Mouse (Mus musculus) embryonic fibroblast, embryonic 13.5 days (primary cell): ENCODE results near the gene Tnr. TPM values are rescaled to one million over a fixed set of nuclear protein-coding genes. Genes with fewer than 3 reads are reported as not detected.
"Not testable (repeated sequence)": the region's sequence is repeated elsewhere in the genome, so short reads cannot be mapped to it uniquely, and the experiment has no call there.

ENCODE experiments used
- H3K27ac ChIP-seq: 2 replicates; pipeline ENCODE4 v1.5.1; 2012; ENCODE audit warnings: low read length, control low read depth, inconsistent platforms; ENCODE audit not compliant: insufficient read depth
- H3K4me1 ChIP-seq: 2 replicates; pipeline ENCODE4 v1.6.1; 2011; ENCODE audit warnings: low read length; ENCODE audit not compliant: control insufficient read depth, insufficient read depth
- H3K4me3 ChIP-seq: 2 replicates; pipeline ENCODE4 v1.5.1; 2011; ENCODE audit warnings: mild to moderate bottlenecking, control low read depth, low read length; ENCODE audit not compliant: insufficient read depth
- CTCF ChIP-seq: IDR thresholded peaks from 2 replicates; pipeline ENCODE4 v1.5.1; 2011; ENCODE audit warnings: mild to moderate bottlenecking, control low read depth, low read length, moderate library complexity, borderline replicate concordance; ENCODE audit not compliant: insufficient read depth
- POLR2A ChIP-seq: IDR thresholded peaks from 2 replicates; pipeline ENCODE4 v1.6.1; 2011; ENCODE audit warnings: low read depth, mild to moderate bottlenecking, control low read depth, low read length, moderate library complexity
- polyA plus RNA-seq: library from polyadenylated mRNA; stranded (reverse); fragments of >200 nt; gene quantifications from 2 replicates; pipeline ENCODE4 v1.2.4, GENCODE M21; 2011; ENCODE audit warnings: low read depth; ENCODE audit not compliant: missing spikeins, insufficient read length

Tnr gene
- polyA plus RNA-seq, 1 experiment = 0.09 TPM

DNA sequence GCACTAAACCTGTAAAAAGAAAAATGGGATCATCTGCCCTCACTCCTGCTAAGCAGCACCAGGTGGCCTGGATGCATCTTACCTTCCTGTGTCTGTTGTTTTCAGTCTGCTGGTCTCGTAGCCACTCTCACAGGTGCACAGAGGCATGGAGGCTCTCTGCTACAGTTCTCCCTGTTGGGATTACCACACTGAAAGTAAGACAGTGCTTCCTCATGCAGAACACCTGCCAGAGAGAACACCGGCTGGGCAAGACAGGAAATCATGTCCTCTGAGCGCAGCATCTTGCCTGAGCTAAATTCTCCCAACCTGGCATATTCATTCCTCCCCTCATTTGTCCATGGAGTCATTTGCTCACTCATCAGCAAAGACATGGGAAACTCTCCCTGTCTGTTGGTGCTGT is 415.8 kb downstream of the Tnr start:
- Histone ChIP-seq H3K4me3 (no peak overlapping the region), H3K4me1 (no peaks in the 10 kb centered on the region), H3K27ac (no peak overlapping the region)
- TF ChIP-seq CTCF (no peak), POLR2A (no peak)

DNA sequence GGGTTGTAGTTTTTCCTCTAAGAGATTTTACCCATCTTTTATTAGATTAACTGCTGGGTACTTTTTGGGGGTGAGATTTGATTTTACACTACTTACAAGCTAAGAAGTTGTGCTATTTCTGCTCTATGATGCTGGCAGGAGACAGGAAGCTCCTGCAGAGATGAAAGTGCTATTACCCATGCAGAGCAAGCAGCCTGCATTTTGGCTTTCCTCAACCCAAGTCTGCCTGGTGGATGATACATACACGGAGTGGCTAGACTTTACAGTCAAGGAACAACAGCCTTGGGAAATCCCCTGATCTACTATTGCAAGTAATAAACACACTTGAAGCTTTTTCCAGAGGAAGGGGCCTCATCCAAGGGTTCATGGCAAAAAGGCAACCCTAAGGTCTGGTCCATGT is 430.0 kb downstream of the Tnr start:
- Histone ChIP-seq H3K27ac (no peak overlapping the region), H3K4me1 (no peaks in the 10 kb centered on the region)
- TF ChIP-seq CTCF (no peak), POLR2A (no peak)

DNA sequence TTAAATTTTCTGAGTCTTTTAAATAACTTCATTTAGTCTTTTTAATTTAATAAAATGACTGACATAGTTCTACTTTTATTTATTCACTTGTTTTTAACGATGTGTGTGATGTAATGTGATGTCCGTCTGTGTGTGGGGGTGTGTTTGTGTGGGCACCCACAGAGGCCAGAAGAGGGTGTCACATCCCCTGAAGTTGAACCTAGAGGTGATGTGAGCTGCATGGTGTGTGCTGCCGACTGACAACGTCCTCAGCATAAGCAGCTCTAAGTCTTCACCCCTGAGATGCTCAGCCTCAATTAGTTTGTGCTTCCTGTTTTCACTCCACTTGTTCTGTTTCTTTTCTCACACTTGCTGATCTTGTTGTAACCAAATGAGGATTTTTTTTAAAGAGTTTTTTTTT is 439.8 kb downstream of the Tnr start:
- TF ChIP-seq CTCF = no peak
- TF ChIP-seq POLR2A = no peak
- H3K27ac ChIP-seq = no peak overlapping the region
- no peak overlapping the region for H3K4me3 ChIP-seq

More for the DNA sequence above, 430.0 kb downstream of the Tnr start:
- H3K4me3 ChIP-seq = no peak overlapping the region

DNA sequence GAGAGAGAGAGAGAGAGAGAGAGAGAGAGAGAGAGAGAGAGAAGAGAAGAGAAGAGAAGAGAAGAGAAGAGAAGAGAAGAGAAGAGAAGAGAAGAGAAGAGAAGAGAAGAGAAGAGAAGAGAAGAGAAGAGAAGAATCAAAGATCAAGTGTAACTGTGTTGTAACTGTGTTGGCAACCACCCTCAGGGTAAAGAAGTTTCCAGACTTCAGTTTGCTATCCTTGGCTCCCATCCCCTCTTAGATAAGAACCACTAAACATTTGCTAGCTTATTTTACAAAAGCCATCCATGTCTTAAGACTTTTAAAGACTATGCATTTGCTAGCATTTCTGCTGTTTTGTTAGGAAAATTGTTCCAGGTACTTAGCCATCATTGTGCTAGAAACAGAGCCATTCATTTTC is 442.7 kb downstream of the Tnr start:
- not testable (repeated sequence) for H3K4me1 ChIP-seq, H3K4me3 ChIP-seq, H3K27ac ChIP-seq

More for the DNA sequence above, 439.8 kb downstream of the Tnr start:
- H3K4me1 ChIP-seq = no peaks in the 10 kb centered on the region

DNA sequence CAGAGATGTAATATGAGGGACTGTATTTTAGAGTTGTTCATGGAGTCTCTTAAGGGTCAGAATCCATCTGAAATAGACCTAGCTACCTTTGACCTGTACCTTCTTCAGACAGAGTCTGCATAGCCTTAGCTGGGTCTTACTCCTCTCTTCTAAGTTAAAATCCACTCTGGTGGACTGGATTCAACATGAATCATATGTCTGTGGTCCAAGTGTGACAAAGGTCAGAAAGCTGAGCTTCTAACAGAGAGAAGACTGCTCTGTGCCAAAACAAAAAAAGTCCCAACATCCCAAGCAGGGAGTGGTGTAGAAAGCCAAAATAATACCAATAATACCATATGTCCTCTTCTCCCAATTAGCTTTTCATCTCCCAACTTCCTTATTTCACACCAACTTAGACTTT is 444.8 kb downstream of the Tnr start:
- Histone ChIP-seq H3K4me3 (no peak overlapping the region), H3K27ac (no peak overlapping the region), H3K4me1 (no peaks in the 10 kb centered on the region)
- TF ChIP-seq CTCF (no peak), POLR2A (no peak)

DNA sequence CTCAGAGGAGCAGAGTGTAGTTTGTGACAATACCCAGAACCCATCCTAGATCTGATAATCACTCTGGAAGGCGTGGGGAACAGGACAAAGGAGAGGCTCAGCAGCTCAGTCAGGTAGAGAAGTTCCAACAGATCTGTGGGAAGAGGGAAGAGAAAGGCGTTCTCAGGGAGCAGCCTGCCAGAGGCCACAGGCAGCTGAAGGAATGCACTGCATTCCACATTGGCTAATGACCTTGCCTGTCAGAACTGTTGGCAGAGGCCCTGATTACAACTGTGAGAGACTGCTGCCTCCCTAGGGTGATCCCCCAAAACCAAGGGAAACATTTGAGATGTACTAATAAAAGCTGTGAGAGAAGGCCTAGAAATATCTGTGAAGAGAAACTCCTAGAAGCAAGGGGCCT is 454.2 kb downstream of the Tnr start:
- Histone ChIP-seq H3K4me1 (no peaks in the 10 kb centered on the region; the same call in 1 of the 2 replicates), H3K4me3 (no peak overlapping the region), H3K27ac (no peak overlapping the region)
- TF ChIP-seq POLR2A (no peak), CTCF (no peak)

DNA sequence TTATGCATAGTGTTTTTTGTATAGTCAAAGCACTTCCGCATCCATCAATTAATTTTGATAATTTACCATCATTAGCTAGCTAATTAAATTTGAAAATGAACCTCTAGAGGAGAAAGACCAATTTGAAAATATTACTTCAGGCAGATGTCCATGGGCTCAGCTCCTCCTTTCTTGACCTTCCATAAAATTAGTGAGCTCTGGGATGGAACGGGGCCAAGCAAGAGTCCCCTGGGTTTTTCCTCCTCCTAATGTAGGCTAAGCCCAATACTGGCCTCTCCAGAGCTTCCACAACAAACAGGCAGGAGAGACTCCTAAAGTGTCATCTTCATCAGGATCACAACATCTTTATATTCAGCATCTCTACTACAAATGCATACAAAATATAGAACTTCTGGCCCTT is 455.5 kb downstream of the Tnr start:
- Histone ChIP-seq H3K4me1 (no peaks in the 10 kb centered on the region; the same call in 1 of the 2 replicates), H3K27ac (no peak overlapping the region), H3K4me3 (no peak overlapping the region)
- no peak for TF ChIP-seq CTCF
- TF ChIP-seq POLR2A = no peak

DNA sequence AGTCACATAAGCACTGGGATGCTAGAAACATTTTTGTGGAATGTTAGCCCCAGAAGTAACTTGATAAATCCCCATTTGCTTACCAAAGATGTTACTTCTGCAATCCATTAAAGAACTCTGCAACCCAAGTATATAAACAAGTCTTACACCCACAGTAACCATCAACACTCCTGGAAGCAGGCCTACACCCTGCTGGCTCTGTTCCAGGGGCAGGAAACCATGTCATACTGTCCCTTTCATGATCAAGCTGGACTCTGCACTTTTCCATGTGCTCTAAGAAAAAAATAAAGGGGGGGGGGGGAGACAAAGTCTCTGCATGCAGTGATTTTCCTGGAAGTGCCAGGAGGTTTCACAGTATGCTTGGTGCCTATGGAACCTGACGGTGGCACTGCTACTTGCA is 456.8 kb downstream of the Tnr start:
- Histone ChIP-seq H3K4me3 (no peak overlapping the region), H3K4me1 (no peaks in the 10 kb centered on the region; the same call in 1 of the 2 replicates), H3K27ac (no peak overlapping the region)
- TF ChIP-seq POLR2A = no peak
- TF ChIP-seq CTCF = no peak
